Mouse (Mus musculus): ENCODE results near the gene Ntrk3. TPM values are rescaled to one million over a fixed set of nuclear protein-coding genes. Genes with fewer than 3 reads are reported as not detected.
A peak's percentile ranks its signal among the peaks of the same experiment; 100 is the strongest.

The Ntrk3 gene
- 100 to 1,000 TPM; 226 to 238 TPM for total RNA-seq (2021)
- long read RNA-seq, experiment 1, transcript Ntrk3-202 (14 exons, 3,977 nt) = major isoform, 11 of 45 reads
- long read RNA-seq, experiment 1, partial matches to known transcripts = 16 of 45 reads
- long read RNA-seq, experiment 1, other reads (novel, unspliced or antisense) = 17 of 45 reads
- long read RNA-seq, experiment 2, full-length matches to known transcripts = 14 of 70 reads
- long read RNA-seq, experiment 2, partial matches to known transcripts = 30 of 70 reads
- long read RNA-seq, experiment 2, other reads (novel, unspliced or antisense) = 26 of 70 reads

GRCm38 (mm10) chr7:78737614-78738210 is at the start of gene Ntrk3:
Gene Ntrk3, minus strand, starts transcription at chr7:78738012.
- Histone ChIP-seq H3K4me3 (no peak within 1 kb of the TSS), H3K27ac (no peak within 1 kb of the TSS)
- no peak for DNase-seq (ENCODE audit: low spot score in 2 of 2)
- TF ChIP-seq CTCF (conservative IDR thresholded peaks at IDR 0.05) = no peak

GRCm38 (mm10) chr7:78785906-78786305 is 48.1 kb upstream of the Ntrk3 start:
- no peak for TF ChIP-seq CTCF (conservative IDR thresholded peaks at IDR 0.05)
- DNase-seq (ENCODE audit: low spot score in 2 of 2) = no peak
- Histone ChIP-seq H3K4me3 (no peak overlapping the region), H3K27ac (no peak overlapping the region)

GRCm38 (mm10) chr7:78782639-78783581 is 45.1 kb upstream of the Ntrk3 start, which contains the start of the genes Mrps11 and Mrpl46:
Gene Mrps11, plus strand, starts transcription at chr7:78783119.
Gene Mrpl46, minus strand, starts transcription at chr7:78783531.
- Histone ChIP-seq H3K4me3 (peak within 1 kb of the TSS; percentile 85), H3K27ac (peak within 1 kb of the TSS; percentile 99)
- DNase-seq (ENCODE audit: low spot score in 2 of 2) = peak; percentile 87 to 88
- no peak for TF ChIP-seq CTCF (conservative IDR thresholded peaks at IDR 0.05)

- no peak for TF ChIP-seq CTCF (conservative IDR thresholded peaks at IDR 0.05)
- DNase-seq (ENCODE audit: low spot score in 2 of 2) = no peak
- Histone ChIP-seq H3K27ac (no peak overlapping the region), H3K4me3 (no peak overlapping the region)
Observed at GRCm38 (mm10) chr7:78778741-78779140, 40.9 kb upstream of the Ntrk3 start.

GRCm38 (mm10) chr7:78770936-78771335 is 33.1 kb upstream of the Ntrk3 start:
- H3K4me3 ChIP-seq = no peak overlapping the region
- H3K27ac ChIP-seq = no peak overlapping the region
- no peak for DNase-seq (ENCODE audit: low spot score in 2 of 2)
- TF ChIP-seq CTCF (conservative IDR thresholded peaks at IDR 0.05) = no peak

GRCm38 (mm10) chr7:78769075-78769652 is 31.4 kb upstream of the Ntrk3 start:
- Histone ChIP-seq H3K4me3 (no peak overlapping the region), H3K27ac (no peak overlapping the region)
- no peak for TF ChIP-seq CTCF (conservative IDR thresholded peaks at IDR 0.05)
- DNase-seq (ENCODE audit: low spot score in 2 of 2) = no peak

- no peak overlapping the region for H3K27ac ChIP-seq
- H3K4me3 ChIP-seq = no peak overlapping the region
- TF ChIP-seq CTCF (conservative IDR thresholded peaks at IDR 0.05) = no peak
- DNase-seq (ENCODE audit: low spot score in 2 of 2) = no peak
Observed at GRCm38 (mm10) chr7:78767929-78768531, 30.2 kb upstream of the Ntrk3 start.

GRCm38 (mm10) chr7:78766019-78766683 is 28.3 kb upstream of the Ntrk3 start:
- Histone ChIP-seq H3K27ac (peak overlapping the region; percentile 20; the same call in 1 of the 2 replicates), H3K4me3 (peak overlapping the region; percentile 39)
- DNase-seq (ENCODE audit: low spot score in 2 of 2) = peak; percentile 85 to 94
- peak; percentile 95 for TF ChIP-seq CTCF (conservative IDR thresholded peaks at IDR 0.05)

- no peak for DNase-seq (ENCODE audit: low spot score in 2 of 2)
- H3K27ac ChIP-seq = no peak overlapping the region
- H3K4me3 ChIP-seq = no peak overlapping the region
Observed at GRCm38 (mm10) chr7:78765215-78765631, 27.4 kb upstream of the Ntrk3 start.

GRCm38 (mm10) chr7:78763801-78764200 is 26.0 kb upstream of the Ntrk3 start:
- no peak for DNase-seq (ENCODE audit: low spot score in 2 of 2)
- TF ChIP-seq CTCF (conservative IDR thresholded peaks at IDR 0.05) = no peak

More at GRCm38 (mm10) chr7:78765215-78765631, 27.4 kb upstream of the Ntrk3 start:
- peak; percentile 21; the same call in 1 of the 2 replicates for TF ChIP-seq CTCF (conservative IDR thresholded peaks at IDR 0.05)

GRCm38 (mm10) chr7:78754458-78755000 is 16.7 kb upstream of the Ntrk3 start:
- DNase-seq (ENCODE audit: low spot score in 2 of 2) = no peak
- Histone ChIP-seq H3K27ac (peak overlapping the region; percentile 49; the same call in 1 of the 2 replicates), H3K4me3 (no peak overlapping the region)
- TF ChIP-seq CTCF (conservative IDR thresholded peaks at IDR 0.05) = no peak

More at GRCm38 (mm10) chr7:78763801-78764200, 26.0 kb upstream of the Ntrk3 start:
- H3K4me3 ChIP-seq = no peak overlapping the region
- H3K27ac ChIP-seq = no peak overlapping the region

All from layer of hippocampus, adult 2 months (tissue).